Mouse (Mus musculus) heart, embryonic 14.5 days (tissue): ENCODE data around the gene Pard3b. TPM values are rescaled to one million over a fixed set of nuclear protein-coding genes. Genes with fewer than 3 reads are reported as not detected.

Experiments used
- ATAC-seq: fragments of 200-750 bp; cut with Nextera tagmentation; 2 replicates; pipeline ENCODE4 v1.8.0; 2017; ENCODE audit warnings: low read depth, moderate TSS enrichment; ENCODE audit not compliant: insufficient number of reproducible peaks, insufficient read depth, low FRiP score
- H3K27ac ChIP-seq, 2 experiments: fragments of 200-500 bp in 1 of 2; fragments of 300-500 bp in 1 of 2; sonication (generic) in 1 of 2; replicated peaks in 1 of 2; 2 replicates each; pipeline ENCODE4 v1.5.1; 2012 to 2014; ENCODE audit warnings: low read depth in 2 of 2, low read length in 2 of 2, control low read depth in 1 of 2, mild to moderate bottlenecking in 1 of 2, mixed read lengths in 1 of 2; ENCODE audit not compliant: control insufficient read depth in 1 of 2, insufficient read depth in 1 of 2
- H3K27me3 ChIP-seq: fragments of 300-500 bp; sonication (generic); 2 replicates; pipeline ENCODE4 v1.6.1; 2014; ENCODE audit warnings: mild to moderate bottlenecking, low read length, control low read depth; ENCODE audit not compliant: control insufficient read depth, insufficient read depth
- H3K36me3 ChIP-seq: fragments of 300-500 bp; sonication (generic); 2 replicates; pipeline ENCODE4 v1.6.1; 2014; ENCODE audit warnings: mild to moderate bottlenecking, control low read depth, low read length, mixed read lengths; ENCODE audit not compliant: control insufficient read depth, insufficient read depth
- H3K4me1 ChIP-seq, 2 experiments: fragments of 200-500 bp in 1 of 2; fragments of 300-500 bp in 1 of 2; sonication (generic) in 1 of 2; 2 replicates each; pipeline ENCODE4 v1.6.1; 2012 to 2014; ENCODE audit warnings: low read length in 2 of 2, control low read depth in 1 of 2, mixed read lengths in 1 of 2; ENCODE audit not compliant: control insufficient read depth in 2 of 2, insufficient read depth in 2 of 2
- H3K4me2 ChIP-seq: fragments of 300-500 bp; sonication (generic); 2 replicates; pipeline ENCODE4 v1.6.1; 2014; ENCODE audit warnings: mild to moderate bottlenecking, low read length
- H3K4me3 ChIP-seq, 2 experiments: fragments of 200-500 bp in 1 of 2; fragments of 300-500 bp in 1 of 2; sonication (generic) in 1 of 2; 2 replicates each; pipeline ENCODE4 v1.5.1; 2012 to 2014; ENCODE audit warnings: low read length in 2 of 2, mild to moderate bottlenecking in 2 of 2, control low read depth in 1 of 2, low read depth in 1 of 2, moderate library complexity in 1 of 2; ENCODE audit not compliant: control insufficient read depth in 1 of 2, insufficient read depth in 1 of 2
- H3K9ac ChIP-seq: fragments of 300-500 bp; sonication (generic); 2 replicates; pipeline ENCODE4 v1.6.1; 2014; ENCODE audit warnings: mild to moderate bottlenecking, low read length
- H3K9me3 ChIP-seq: fragments of 300-500 bp; sonication (generic); 2 replicates; pipeline ENCODE4 v1.6.1; 2016; ENCODE audit warnings: low read length, control low read depth; ENCODE audit not compliant: control insufficient read depth
- WGBS: fragments of 180-500 bp; shearing (Covaris S2); extraction: QIAGEN DNeasy Blood & Tissue Kit; methylation state at CpG from one replicate; pipeline ENCODE4 v1.1.7; 2014; 5-methylcytosine and 5-hydroxymethylcytosine counted together
- polyA plus RNA-seq: library from polyadenylated mRNA; unstranded; fragments of >200 nt; fragmentation: Nextera tagmentation; extraction: Ambion mirVana; gene quantifications from 2 replicates; pipeline ENCODE4 v1.2.1, GENCODE M21; 2014

Pard3b gene
- polyA plus RNA-seq, 1 experiment from 2014 or later: 17.1 TPM

GRCm38 (mm10) chr1:62008811-62009210 is 370.2 kb downstream of the Pard3b start:
- no peak overlapping the region for H3K4me2 ChIP-seq
- no peak overlapping the region for H3K27ac ChIP-seq
- no peaks in the 10 kb centered on the region for H3K27me3 ChIP-seq
- 82% methylated on average over 2 of the region's 2 CpGs for WGBS
- H3K9me3 ChIP-seq: no peaks in the 10 kb centered on the region
- peaks cover 2 to 5% of the 10 kb centered on the region in 2 experiments; a peak in 2 of 4 replicates for H3K4me1 ChIP-seq
- no peaks in the 10 kb centered on the region for H3K36me3 ChIP-seq
- no peak overlapping the region for H3K4me3 ChIP-seq
- no peak for ATAC-seq
- H3K9ac ChIP-seq: no peak overlapping the region

DNA sequence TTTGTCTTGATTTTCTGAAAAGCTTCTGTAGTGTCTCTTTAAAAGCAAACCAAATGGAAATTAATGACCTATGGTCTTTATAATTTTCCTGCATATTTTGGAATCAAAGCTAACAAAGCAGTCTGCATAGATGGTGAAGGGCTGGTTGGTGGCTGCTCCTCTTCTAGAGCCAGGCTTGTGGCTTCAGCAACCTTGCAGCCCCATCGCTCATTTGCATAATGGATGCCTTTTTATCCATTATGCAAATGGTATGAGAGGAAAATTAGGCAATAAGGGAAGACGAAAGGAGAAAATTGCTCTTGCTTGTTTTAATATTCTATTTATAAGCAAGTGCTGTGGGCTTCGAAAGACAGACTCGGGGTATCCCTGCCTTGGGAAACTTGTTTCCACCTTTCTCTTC is 373.1 kb downstream of the Pard3b start:
- 88% methylated on average over 4 of the region's 4 CpGs for WGBS
- Histone ChIP-seq H3K27ac (no peak overlapping the region), H3K9ac (no peak overlapping the region), H3K36me3 (no peaks in the 10 kb centered on the region), H3K4me1 (no peaks in the 10 kb centered on the region), H3K4me2 (no peak overlapping the region), H3K9me3 (no peaks in the 10 kb centered on the region), H3K4me3 (no peak overlapping the region), H3K27me3 (no peaks in the 10 kb centered on the region)
- no peak for ATAC-seq

GRCm38 (mm10) chr1:62016536-62017300 is 378.1 kb downstream of the Pard3b start:
- Histone ChIP-seq H3K9ac (no peak overlapping the region), H3K4me1 (no peaks in the 10 kb centered on the region), H3K27me3 (no peaks in the 10 kb centered on the region), H3K36me3 (no peaks in the 10 kb centered on the region), H3K4me2 (no peak overlapping the region), H3K9me3 (no peaks in the 10 kb centered on the region), H3K4me3 (no peak overlapping the region), H3K27ac (no peak overlapping the region)
- no peak for ATAC-seq
- WGBS: 68% methylated on average over 5 of the region's 5 CpGs

GRCm38 (mm10) chr1:62018276-62018675 is 379.7 kb downstream of the Pard3b start:
- WGBS: 79% methylated on average over 5 of the region's 5 CpGs
- H3K4me3 ChIP-seq: no peak overlapping the region
- no peak for ATAC-seq
- H3K27me3 ChIP-seq: no peaks in the 10 kb centered on the region
- no peaks in the 10 kb centered on the region for H3K36me3 ChIP-seq
- H3K9me3 ChIP-seq: no peaks in the 10 kb centered on the region
- no peak overlapping the region for H3K4me2 ChIP-seq
- no peak overlapping the region for H3K9ac ChIP-seq
- H3K27ac ChIP-seq: no peak overlapping the region
- H3K4me1 ChIP-seq: no peaks in the 10 kb centered on the region

DNA sequence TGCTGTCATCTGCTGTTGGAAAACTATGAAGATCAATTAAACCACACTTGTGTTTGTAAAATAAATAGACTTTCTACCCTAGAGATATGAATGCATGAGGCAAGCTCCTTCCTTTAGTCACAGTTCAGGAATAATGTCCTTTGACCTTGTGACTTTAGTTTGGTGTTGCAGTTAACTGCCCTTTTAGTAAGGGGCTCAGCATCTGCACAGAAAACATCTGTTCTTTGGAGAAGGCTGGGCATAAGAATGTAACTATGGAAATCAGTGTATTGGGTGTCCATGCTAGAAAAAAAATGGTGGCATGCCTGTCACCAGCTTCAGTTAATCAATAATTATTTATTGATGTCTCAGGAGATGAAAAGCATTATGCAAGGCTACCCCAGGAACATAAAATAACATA is 381.1 kb downstream of the Pard3b start:
- Histone ChIP-seq H3K27me3 (no peaks in the 10 kb centered on the region), H3K4me3 (no peak overlapping the region), H3K27ac (no peak overlapping the region), H3K36me3 (no peaks in the 10 kb centered on the region), H3K4me2 (no peak overlapping the region), H3K9me3 (no peaks in the 10 kb centered on the region), H3K4me1 (no peaks in the 10 kb centered on the region), H3K9ac (no peak overlapping the region)
- no peak for ATAC-seq

GRCm38 (mm10) chr1:62041718-62042117 is 403.1 kb downstream of the Pard3b start:
- H3K9ac ChIP-seq: no peak overlapping the region
- H3K27ac ChIP-seq: no peak overlapping the region; a peak in 1 of 4 replicates
- no peaks in the 10 kb centered on the region for H3K27me3 ChIP-seq
- H3K4me1 ChIP-seq: peaks cover 3 to 21% of the 10 kb centered on the region in 2 experiments; a peak in 3 of 4 replicates
- H3K9me3 ChIP-seq: no peaks in the 10 kb centered on the region
- no peak overlapping the region for H3K4me3 ChIP-seq
- no peaks in the 10 kb centered on the region for H3K36me3 ChIP-seq
- no peak for ATAC-seq
- no peak overlapping the region for H3K4me2 ChIP-seq
- WGBS: 9% methylated on average over 3 of the region's 3 CpGs

DNA sequence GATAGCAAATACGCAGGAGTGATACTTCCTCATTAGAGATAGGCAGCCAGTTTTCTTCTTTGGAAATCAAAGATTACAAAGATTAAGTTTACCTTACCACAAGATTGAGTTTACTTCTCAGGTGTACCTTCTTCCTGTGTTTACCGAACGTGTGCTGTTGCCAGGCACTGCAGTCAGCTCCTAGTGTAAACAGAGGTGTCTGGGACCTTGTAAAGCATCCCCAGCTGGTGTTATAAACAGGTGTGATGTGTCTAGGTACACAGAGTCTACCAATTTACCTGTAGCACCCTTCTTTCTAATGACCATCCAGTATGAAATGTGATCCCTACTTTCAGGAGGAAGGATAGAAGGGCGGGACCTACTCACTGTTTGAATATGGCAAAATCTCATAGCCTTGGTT is 410.0 kb downstream of the Pard3b start:
- WGBS: 56% methylated on average over 4 of the region's 4 CpGs
- ATAC-seq: no peak
- no peaks in the 10 kb centered on the region for H3K36me3 ChIP-seq
- no peak overlapping the region for H3K4me2 ChIP-seq
- H3K27me3 ChIP-seq: no peaks in the 10 kb centered on the region
- H3K27ac ChIP-seq: no peak overlapping the region
- H3K4me3 ChIP-seq: no peak overlapping the region
- H3K9ac ChIP-seq: no peak overlapping the region
- H3K9me3 ChIP-seq: no peaks in the 10 kb centered on the region
- H3K4me1 ChIP-seq: peaks cover 3 to 5% of the 10 kb centered on the region in 2 experiments; a peak in 2 of 4 replicates
